Mouse (Mus musculus) spleen, adult 2 months (tissue): ENCODE measurements around the gene Ddx6.

Experiments used
- CTCF ChIP-seq: fragments of 200-500 bp; IDR thresholded peaks from 2 replicates; pipeline ENCODE4 v1.5.1; 2011; ENCODE audit warnings: mild to moderate bottlenecking, inconsistent platforms; ENCODE audit not compliant: insufficient read depth, insufficient read length, insufficient replicate concordance; ENCODE audit errors: extremely low read depth
- POLR2A ChIP-seq: fragments of 200-500 bp; IDR thresholded peaks from 2 replicates; pipeline ENCODE4 v1.6.1; 2011; ENCODE audit warnings: low read depth, low read length, inconsistent platforms

DNA sequence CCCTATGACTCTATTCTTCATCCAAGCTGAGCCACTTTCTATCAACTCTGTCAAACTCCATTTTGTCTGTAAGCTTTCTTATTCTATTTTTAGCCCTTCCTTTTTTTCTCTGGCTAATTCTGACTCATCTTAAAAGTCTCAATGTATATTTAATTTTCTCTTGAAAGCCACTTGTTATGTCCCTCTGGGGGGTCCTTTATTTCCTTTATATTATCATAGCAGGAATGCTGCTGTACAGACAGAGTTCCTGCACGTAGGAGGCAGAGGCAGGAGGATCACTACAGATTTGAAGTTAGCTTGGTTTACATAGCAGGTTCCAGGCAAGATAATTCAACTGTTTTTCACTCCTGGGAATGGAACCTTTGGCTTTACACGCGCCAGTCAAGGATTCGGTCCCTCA, 11.5 kb upstream of the Ddx6 start:
- no peak for TF ChIP-seq POLR2A
- TF ChIP-seq CTCF = no peak
